Mouse (Mus musculus): ENCODE data around the gene Gjb5. TPM values are rescaled to one million over a fixed set of nuclear protein-coding genes. Genes with fewer than 3 reads are reported as not detected.
A peak's percentile ranks its signal among the peaks of the same experiment; 100 is the strongest.

Gjb5 gene
- polyA plus RNA-seq, 1 experiment from 2014 or later = 0.42 TPM

DNA sequence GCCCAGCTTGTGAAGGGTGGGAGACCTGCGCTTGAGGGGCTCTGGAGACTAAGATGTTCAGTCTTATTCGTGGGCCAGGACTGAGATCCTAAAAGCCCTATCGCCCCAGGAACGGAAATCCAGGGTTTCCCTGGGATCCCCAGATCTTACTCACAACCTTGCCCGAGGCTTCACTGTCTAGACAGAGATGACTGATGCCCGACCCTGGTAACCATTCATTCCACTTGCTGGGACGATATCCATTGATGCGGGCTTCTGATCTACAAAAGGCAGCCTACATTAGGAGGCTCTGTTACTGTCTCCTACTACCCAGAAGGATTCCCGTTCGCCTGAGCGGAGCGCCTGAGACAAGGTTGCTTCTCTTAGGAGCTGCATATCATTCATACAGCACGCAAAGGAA, 26.8 kb downstream of the Gjb5 start:
- DNase-seq (ENCODE audit: low spot score, missing footprints) (no peak), ATAC-seq (ENCODE audit: low FRiP score) (no peak)
- Histone ChIP-seq H3K27ac (ENCODE audit: low read depth, low read length) (no peak overlapping the region), H3K36me3 (ENCODE audit: control insufficient read depth, insufficient read depth, low read length) (no peaks in the 10 kb centered on the region), H3K9me3 (ENCODE audit: control insufficient read depth, low read length) (no peaks in the 10 kb centered on the region), H3K4me2 (no peak overlapping the region), H3K27me3 (ENCODE audit: control insufficient read depth, insufficient read depth, low read length) (peaks cover 25% of the 10 kb centered on the region), H3K4me3 (ENCODE audit: low read depth, low read length) (no peak overlapping the region), H3K4me1 (ENCODE audit: control insufficient read depth, insufficient read depth, low read length) (peaks cover 10% of the 10 kb centered on the region), H3K9ac (ENCODE audit: low read length) (no peak overlapping the region)
- 26% methylated on average over 13 of the region's 13 CpGs for WGBS

DNA sequence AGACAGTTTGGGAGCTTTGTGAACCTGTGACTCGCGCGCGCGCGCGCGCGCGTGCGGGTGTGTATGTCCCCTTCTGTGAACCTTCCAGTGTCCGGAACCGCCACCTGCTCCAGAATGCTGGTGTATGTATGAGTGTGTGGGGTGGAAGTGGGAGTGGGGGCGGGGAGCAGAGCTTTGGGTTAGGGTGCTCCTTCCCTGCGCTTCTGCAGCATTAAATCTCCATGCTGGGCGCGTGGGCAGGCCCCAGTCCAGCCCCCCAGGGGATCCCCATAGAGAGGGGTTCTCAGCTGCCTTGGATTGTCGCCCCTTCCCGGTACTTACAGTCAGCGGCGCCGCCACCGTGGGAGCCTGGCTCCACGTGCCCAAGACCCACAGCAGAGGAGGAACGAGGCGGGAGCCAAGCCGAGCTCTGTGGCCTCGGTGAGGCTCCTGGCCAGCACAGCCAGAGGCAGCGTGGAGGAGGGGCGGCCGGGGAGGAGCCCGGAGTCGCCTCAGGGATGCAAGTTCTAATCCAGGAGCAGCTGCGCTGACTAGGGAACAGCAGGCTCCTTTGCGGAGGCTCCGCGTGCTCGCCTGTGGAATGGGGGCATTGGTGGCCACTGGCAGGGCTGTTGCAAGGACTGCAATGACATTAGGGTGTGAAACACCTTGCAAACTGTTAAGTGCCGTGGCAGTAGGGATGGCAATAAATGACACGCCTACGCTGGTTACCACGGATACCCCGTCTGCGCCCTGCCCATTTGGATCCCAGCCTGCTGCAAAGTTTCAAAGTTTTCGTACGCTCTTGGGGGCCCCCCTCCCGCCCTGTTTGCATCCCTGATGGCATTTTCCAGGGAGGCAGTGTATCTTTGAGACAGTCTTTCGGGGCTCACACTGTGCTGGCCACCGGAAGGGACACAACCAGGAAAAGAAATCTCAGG, 27.5 kb downstream of the Gjb5 start, which contains the start of gene Gjb3:
TSS of gene Gjb3 (minus strand) at position 664 of the 920 bp plus-strand sequence.
- Histone ChIP-seq H3K4me2 (peak within 1 kb of the TSS; percentile 25), H3K4me3 (ENCODE audit: low read depth, low read length) (peak within 1 kb of the TSS; percentile 9; the same call in 1 of the 2 replicates), H3K27ac (ENCODE audit: low read depth, low read length) (no peak within 1 kb of the TSS), H3K9ac (ENCODE audit: low read length) (no peak within 1 kb of the TSS), H3K27me3 (ENCODE audit: control insufficient read depth, insufficient read depth, low read length) (peaks cover 25% of the 10 kb centered on the region), H3K4me1 (ENCODE audit: control insufficient read depth, insufficient read depth, low read length) (peaks cover 10% of the 10 kb centered on the region), H3K9me3 (ENCODE audit: control insufficient read depth, low read length) (no peaks in the 10 kb centered on the region), H3K36me3 (ENCODE audit: control insufficient read depth, insufficient read depth, low read length) (no peaks in the 10 kb centered on the region)
- 2% methylated on average over 49 of the region's 49 CpGs for WGBS
- peak; percentile 44 for ATAC-seq (ENCODE audit: low FRiP score)
- DNase-seq (ENCODE audit: low spot score, missing footprints) = peak; percentile 89

GRCm38 (mm10) chr4:127329751-127330150, 28.2 kb downstream of the Gjb5 start:
- no peaks in the 10 kb centered on the region for H3K36me3 ChIP-seq (ENCODE audit: control insufficient read depth, insufficient read depth, low read length)
- DNase-seq (ENCODE audit: low spot score, missing footprints) (no peak), ATAC-seq (ENCODE audit: low FRiP score) (no peak)
- peaks cover 25% of the 10 kb centered on the region for H3K27me3 ChIP-seq (ENCODE audit: control insufficient read depth, insufficient read depth, low read length)
- no peaks in the 10 kb centered on the region for H3K9me3 ChIP-seq (ENCODE audit: control insufficient read depth, low read length)
- no peak overlapping the region for H3K9ac ChIP-seq (ENCODE audit: low read length)
- no peak overlapping the region for H3K27ac ChIP-seq (ENCODE audit: low read depth, low read length)
- H3K4me2 ChIP-seq = peak overlapping the region; percentile 25; the same call in 1 of the 2 replicates
- peaks cover 10% of the 10 kb centered on the region for H3K4me1 ChIP-seq (ENCODE audit: control insufficient read depth, insufficient read depth, low read length)
- WGBS = 3% methylated on average over 13 of the region's 13 CpGs
- H3K4me3 ChIP-seq (ENCODE audit: low read depth, low read length) = no peak overlapping the region

GRCm38 (mm10) chr4:127329046-127329445, 28.9 kb downstream of the Gjb5 start:
- no peak overlapping the region for H3K4me2 ChIP-seq
- no peaks in the 10 kb centered on the region for H3K9me3 ChIP-seq (ENCODE audit: control insufficient read depth, low read length)
- DNase-seq (ENCODE audit: low spot score, missing footprints) = no peak
- no peak overlapping the region for H3K27ac ChIP-seq (ENCODE audit: low read depth, low read length)
- peaks cover 10% of the 10 kb centered on the region for H3K4me1 ChIP-seq (ENCODE audit: control insufficient read depth, insufficient read depth, low read length)
- peaks cover 25% of the 10 kb centered on the region for H3K27me3 ChIP-seq (ENCODE audit: control insufficient read depth, insufficient read depth, low read length)
- WGBS = 18% methylated on average over 3 of the region's 3 CpGs
- H3K36me3 ChIP-seq (ENCODE audit: control insufficient read depth, insufficient read depth, low read length) = no peaks in the 10 kb centered on the region
- no peak for ATAC-seq (ENCODE audit: low FRiP score)
- no peak overlapping the region for H3K9ac ChIP-seq (ENCODE audit: low read length)
- no peak overlapping the region for H3K4me3 ChIP-seq (ENCODE audit: low read depth, low read length)

- H3K27me3 ChIP-seq (ENCODE audit: control insufficient read depth, insufficient read depth, low read length) = peaks cover 25% of the 10 kb centered on the region
Observed at GRCm38 (mm10) chr4:127328378-127328777, 29.6 kb downstream of the Gjb5 start.

GRCm38 (mm10) chr4:127327749-127328148, 30.2 kb downstream of the Gjb5 start:
- H3K27ac ChIP-seq (ENCODE audit: low read depth, low read length) = no peak overlapping the region
- 77% methylated on average over 6 of the region's 6 CpGs for WGBS
- no peak overlapping the region for H3K9ac ChIP-seq (ENCODE audit: low read length)
- no peak overlapping the region for H3K4me2 ChIP-seq
- H3K4me1 ChIP-seq (ENCODE audit: control insufficient read depth, insufficient read depth, low read length) = peaks cover 10% of the 10 kb centered on the region
- no peaks in the 10 kb centered on the region for H3K9me3 ChIP-seq (ENCODE audit: control insufficient read depth, low read length)
- H3K4me3 ChIP-seq (ENCODE audit: low read depth, low read length) = no peak overlapping the region
- no peaks in the 10 kb centered on the region for H3K36me3 ChIP-seq (ENCODE audit: control insufficient read depth, insufficient read depth, low read length)
- H3K27me3 ChIP-seq (ENCODE audit: control insufficient read depth, insufficient read depth, low read length) = peaks cover 25% of the 10 kb centered on the region
- ATAC-seq (ENCODE audit: low FRiP score) (no peak), DNase-seq (ENCODE audit: low spot score, missing footprints) (no peak)

More at GRCm38 (mm10) chr4:127328378-127328777, 29.6 kb downstream of the Gjb5 start:
- ATAC-seq (ENCODE audit: low FRiP score) = no peak
- Histone ChIP-seq H3K4me2 (no peak overlapping the region), H3K27ac (ENCODE audit: low read depth, low read length) (no peak overlapping the region), H3K4me3 (ENCODE audit: low read depth, low read length) (no peak overlapping the region), H3K4me1 (ENCODE audit: control insufficient read depth, insufficient read depth, low read length) (peaks cover 10% of the 10 kb centered on the region), H3K9ac (ENCODE audit: low read length) (no peak overlapping the region), H3K9me3 (ENCODE audit: control insufficient read depth, low read length) (no peaks in the 10 kb centered on the region), H3K36me3 (ENCODE audit: control insufficient read depth, insufficient read depth, low read length) (no peaks in the 10 kb centered on the region)
- WGBS = 75% methylated on average over 7 of the region's 7 CpGs
- DNase-seq (ENCODE audit: low spot score, missing footprints) = no peak

DNA sequence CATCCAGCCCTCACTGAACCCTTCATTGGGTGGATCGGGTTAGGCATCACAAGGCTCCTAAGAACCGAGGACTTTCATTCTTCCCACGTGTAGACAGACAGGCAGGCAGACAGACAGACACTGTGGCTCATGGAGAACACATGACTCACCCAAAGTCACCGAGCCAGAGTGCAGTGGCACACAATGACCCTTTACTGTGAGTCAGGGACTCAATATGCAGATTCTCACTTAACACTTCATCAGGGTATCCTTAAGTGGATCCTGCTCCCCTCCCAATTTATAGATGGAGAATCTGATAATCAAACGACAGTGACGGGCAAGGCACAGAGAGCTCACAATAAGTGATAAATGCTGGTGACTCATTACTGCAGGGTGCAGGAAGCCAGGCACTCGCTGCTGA, 30.7 kb downstream of the Gjb5 start:
- H3K27me3 ChIP-seq (ENCODE audit: control insufficient read depth, insufficient read depth, low read length) = peaks cover 25% of the 10 kb centered on the region
- H3K4me1 ChIP-seq (ENCODE audit: control insufficient read depth, insufficient read depth, low read length) = peaks cover 10% of the 10 kb centered on the region
- H3K27ac ChIP-seq (ENCODE audit: low read depth, low read length) = no peak overlapping the region
- no peaks in the 10 kb centered on the region for H3K36me3 ChIP-seq (ENCODE audit: control insufficient read depth, insufficient read depth, low read length)
- H3K4me2 ChIP-seq = no peak overlapping the region
- H3K4me3 ChIP-seq (ENCODE audit: low read depth, low read length) = no peak overlapping the region
- 72% methylated on average over 7 of the region's 7 CpGs for WGBS
- ATAC-seq (ENCODE audit: low FRiP score) (no peak), DNase-seq (ENCODE audit: low spot score, missing footprints) (no peak)
- H3K9me3 ChIP-seq (ENCODE audit: control insufficient read depth, low read length) = no peaks in the 10 kb centered on the region
- H3K9ac ChIP-seq (ENCODE audit: low read length) = no peak overlapping the region

DNA sequence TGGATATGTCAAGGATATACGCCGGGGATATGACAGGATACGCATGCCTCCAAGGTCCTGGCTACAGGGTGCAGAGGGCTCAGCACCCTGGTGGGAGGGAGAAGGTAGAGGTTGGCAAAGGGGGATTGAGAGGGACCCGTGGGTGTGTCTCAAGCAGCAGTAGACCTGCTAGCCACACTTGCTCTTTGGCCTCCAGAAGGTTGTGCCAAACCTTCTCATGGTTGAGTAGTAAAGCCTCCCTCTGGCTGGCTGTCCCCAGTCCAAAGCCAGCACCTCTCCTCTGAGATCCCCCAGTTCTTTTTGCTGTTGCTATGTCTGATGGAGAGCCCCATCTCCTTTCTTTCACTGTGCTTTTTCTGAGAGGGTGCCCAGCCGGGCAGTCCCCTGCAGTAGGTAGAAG, 32.7 kb downstream of the Gjb5 start:
- Histone ChIP-seq H3K27ac (ENCODE audit: low read depth, low read length) (no peak overlapping the region), H3K36me3 (ENCODE audit: control insufficient read depth, insufficient read depth, low read length) (no peaks in the 10 kb centered on the region), H3K27me3 (ENCODE audit: control insufficient read depth, insufficient read depth, low read length) (peaks cover 7% of the 10 kb centered on the region), H3K9ac (ENCODE audit: low read length) (no peak overlapping the region), H3K4me1 (ENCODE audit: control insufficient read depth, insufficient read depth, low read length) (peaks cover 3% of the 10 kb centered on the region), H3K4me3 (ENCODE audit: low read depth, low read length) (no peak overlapping the region), H3K4me2 (no peak overlapping the region), H3K9me3 (ENCODE audit: control insufficient read depth, low read length) (no peaks in the 10 kb centered on the region)
- no peak for ATAC-seq (ENCODE audit: low FRiP score)
- 87% methylated on average over 5 of the region's 5 CpGs for WGBS
- no peak for DNase-seq (ENCODE audit: low spot score, missing footprints)

DNA sequence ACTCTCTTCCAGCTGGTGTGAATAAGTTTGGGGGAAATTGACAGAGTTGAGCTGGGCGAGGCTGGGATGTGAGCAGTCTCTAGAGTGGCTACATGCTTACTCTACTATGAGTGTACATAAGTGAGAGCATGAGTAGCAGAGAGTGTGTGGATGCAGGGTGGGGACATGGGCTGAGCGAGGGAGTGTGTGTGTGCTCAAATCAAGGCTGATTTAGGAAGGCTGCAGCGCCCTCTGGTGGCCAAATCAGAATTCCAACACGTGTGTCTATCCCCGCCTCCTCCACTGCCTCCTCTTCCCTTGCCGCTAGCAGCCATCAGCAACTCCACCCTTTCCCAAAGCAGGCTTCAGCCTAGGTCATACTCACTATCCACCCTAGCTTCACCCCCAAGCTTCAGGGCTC, 33.2 kb downstream of the Gjb5 start:
- H3K27ac ChIP-seq (ENCODE audit: low read depth, low read length) = no peak overlapping the region
- no peak overlapping the region for H3K4me3 ChIP-seq (ENCODE audit: low read depth, low read length)
- WGBS = 7% methylated on average over 6 of the region's 6 CpGs
- peak; percentile 55; the same call in 1 of the 2 replicates for ATAC-seq (ENCODE audit: low FRiP score)
- H3K36me3 ChIP-seq (ENCODE audit: control insufficient read depth, insufficient read depth, low read length) = no peaks in the 10 kb centered on the region
- H3K9me3 ChIP-seq (ENCODE audit: control insufficient read depth, low read length) = no peaks in the 10 kb centered on the region
- H3K4me1 ChIP-seq (ENCODE audit: control insufficient read depth, insufficient read depth, low read length) = peaks cover 2% of the 10 kb centered on the region; the same call in 1 of the 2 replicates
- peaks cover 2% of the 10 kb centered on the region for H3K27me3 ChIP-seq (ENCODE audit: control insufficient read depth, insufficient read depth, low read length)
- H3K9ac ChIP-seq (ENCODE audit: low read length) = no peak overlapping the region
- DNase-seq (ENCODE audit: low spot score, missing footprints) = peak; percentile 100
- H3K4me2 ChIP-seq = no peak overlapping the region
